Mouse (Mus musculus): ENCODE data around the gene Nfya.

Gene Nfya

DNA sequence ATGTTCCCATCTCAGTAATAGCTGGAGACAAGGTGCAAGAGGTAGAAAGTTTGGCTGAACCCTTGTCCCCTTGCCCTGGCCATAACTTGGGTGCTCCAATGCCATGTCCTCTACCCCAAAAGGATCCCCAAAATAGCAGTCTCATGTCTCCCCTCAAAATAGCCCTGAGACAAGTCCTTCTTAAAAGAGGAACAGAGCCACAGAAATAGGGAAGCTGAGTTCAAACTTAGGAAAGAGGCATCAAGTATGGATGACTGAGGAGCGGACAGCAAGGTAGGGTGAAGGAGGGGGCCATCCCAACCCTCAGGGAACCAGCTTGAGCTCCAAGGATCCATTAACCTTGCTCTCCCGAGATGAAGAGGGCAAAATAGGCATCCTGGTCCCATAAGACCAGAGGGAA is 62.4 kb downstream of the Nfya start:
- in situ Hi-C loops (cut with MboI; ENCODE audit: low sequenced_read_pairs): no loop called here

DNA sequence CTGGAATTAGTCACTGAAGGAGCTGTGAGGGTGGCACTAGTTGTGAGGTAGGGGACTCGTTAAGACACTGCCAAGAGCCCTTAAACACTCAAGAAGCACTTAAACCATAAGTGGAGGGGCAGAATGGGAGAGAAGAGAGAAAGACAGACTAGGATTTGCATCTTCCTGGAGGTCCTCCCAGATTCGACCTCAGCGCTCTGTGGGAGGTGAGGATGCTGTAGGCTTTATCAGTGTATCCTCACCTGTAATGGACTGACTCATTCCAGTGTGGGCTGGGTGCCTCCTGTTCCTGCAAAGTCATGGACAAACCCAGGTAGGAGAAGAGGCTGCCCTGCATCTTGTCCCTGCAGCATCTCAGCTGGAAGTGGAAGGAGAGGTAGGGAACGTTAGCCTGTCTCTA is 62.9 kb downstream of the Nfya start:
- in situ Hi-C loops (cut with MboI; ENCODE audit: low sequenced_read_pairs): no loop called here

DNA sequence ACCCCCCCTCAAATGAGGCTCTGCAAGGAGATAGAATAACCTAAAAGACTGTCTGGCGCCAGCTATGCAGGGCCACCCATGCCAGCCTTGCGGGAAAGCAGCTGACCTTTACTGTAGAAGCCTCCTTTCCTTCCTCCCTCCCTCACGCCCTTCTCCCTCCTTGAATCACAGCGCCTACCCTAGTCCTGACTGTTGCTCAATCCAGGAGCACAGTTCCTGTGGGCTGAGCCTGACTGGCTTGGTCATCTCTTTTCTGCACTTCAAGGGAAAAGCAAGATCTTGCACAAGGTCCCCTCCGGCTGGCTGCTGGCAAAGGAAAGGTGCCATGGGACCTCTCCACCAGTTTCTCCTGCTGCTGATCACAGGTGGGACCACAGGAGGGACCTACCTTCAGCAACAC is 63.5 kb downstream of the Nfya start, which contains the start of gene Trem2:
Gene Trem2, plus strand, starts transcription at position 171 of the 400 bp plus-strand sequence.
- in situ Hi-C loops (cut with MboI; ENCODE audit: low sequenced_read_pairs): no loop called here

DNA sequence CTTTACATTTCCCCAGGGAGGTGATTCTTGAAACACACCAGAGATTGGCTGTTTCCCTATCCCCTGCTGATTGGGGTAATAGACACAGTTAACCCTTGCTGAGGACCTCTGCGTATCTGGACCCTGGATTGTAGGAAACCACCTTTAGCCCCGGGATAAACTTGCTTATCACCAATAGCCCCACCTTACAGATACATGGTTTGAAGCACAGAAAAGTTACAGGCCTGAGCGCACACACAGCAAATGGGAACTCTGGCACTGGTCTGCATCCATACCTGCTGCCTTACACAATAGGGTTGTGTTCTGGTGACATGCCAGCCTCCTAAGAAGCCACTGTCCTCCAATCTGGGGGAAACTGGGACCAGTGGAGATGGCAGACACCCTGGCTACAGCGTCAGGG is 63.9 kb downstream of the Nfya start:
- in situ Hi-C loops (cut with MboI; ENCODE audit: low sequenced_read_pairs): no loop called here

DNA sequence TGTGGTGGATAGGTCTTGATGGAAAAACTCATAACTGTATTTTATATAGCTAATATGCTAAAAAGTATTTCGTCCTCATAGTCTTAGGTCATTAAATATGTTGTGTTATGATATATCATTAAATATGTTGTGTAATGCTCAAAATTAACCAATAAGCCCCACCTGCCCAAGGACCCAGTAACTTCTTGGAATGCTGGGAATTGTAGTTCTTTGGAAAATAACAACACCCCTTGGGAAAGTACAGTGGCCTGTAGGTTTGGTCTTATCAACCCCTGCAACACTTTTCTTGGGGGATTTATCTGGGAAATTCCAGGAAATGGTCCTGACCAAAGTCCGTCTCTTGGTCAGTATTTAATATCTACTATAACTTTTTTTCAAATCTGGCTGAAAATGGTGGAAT is 66.6 kb downstream of the Nfya start:
- in situ Hi-C loops (cut with MboI; ENCODE audit: low sequenced_read_pairs): no loop called here

DNA sequence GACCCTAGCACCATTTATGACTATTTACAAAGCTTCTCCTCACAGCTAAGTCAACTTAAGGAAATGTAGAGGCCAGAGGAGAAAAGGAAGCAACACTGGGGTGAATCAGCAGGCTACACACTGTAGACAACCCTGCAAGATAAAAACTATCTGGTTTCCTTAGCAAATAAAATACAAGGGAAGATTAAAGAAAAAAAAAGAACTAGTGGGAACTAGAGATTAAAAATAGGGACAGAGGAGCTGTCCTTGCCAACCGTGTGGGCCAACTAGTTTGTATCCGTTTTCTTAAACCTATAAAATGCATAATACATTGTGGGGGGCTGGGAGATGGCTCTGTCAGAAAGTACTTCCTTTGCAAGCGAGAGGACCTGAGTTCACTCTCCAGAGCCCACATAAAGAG is 67.8 kb downstream of the Nfya start:
- in situ Hi-C loops (cut with MboI; ENCODE audit: low sequenced_read_pairs): no loop called here

DNA sequence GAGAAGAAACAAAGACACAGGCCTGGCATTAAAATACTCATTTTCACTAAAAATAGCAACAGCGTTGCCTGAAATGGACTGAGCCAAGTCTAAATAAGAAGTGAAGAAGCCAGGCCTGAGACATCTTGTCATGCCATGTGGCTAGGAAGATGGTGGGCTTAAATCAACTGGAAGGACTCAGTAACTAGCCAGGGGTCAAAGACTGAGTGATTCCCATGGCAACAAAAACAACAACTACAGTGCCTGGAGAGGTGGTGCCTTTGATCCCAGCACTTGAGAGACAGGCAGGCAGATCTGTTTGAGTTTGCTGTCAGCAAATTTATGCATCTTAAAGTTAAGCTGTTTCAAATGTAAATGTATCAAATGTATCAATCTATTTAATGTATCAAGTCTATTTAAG is 69.4 kb downstream of the Nfya start:
- in situ Hi-C loops (cut with MboI; ENCODE audit: low sequenced_read_pairs): no loop called here

Data from CH12F3 (cell line).